Mouse (Mus musculus) stomach, embryonic 15.5 days (tissue): Measurements from ENCODE around the gene Alk. TPM values are rescaled to one million over a fixed set of nuclear protein-coding genes. Genes with fewer than 3 reads are reported as not detected.

Experiments
- ATAC-seq: fragments of 200-750 bp; cut with Nextera tagmentation; 2 replicates; pipeline ENCODE4 v1.8.0; 2017; ENCODE audit warnings: low read depth, moderate number of reproducible peaks, moderate TSS enrichment; ENCODE audit not compliant: insufficient read depth, low FRiP score
- H3K27ac ChIP-seq: fragments of 300-500 bp; sonication (generic); 2 replicates; pipeline ENCODE4 v1.5.1; 2015; ENCODE audit warnings: mild to moderate bottlenecking, inconsistent platforms
- H3K27me3 ChIP-seq: fragments of 300-500 bp; sonication (generic); replicated peaks from 2 replicates; pipeline ENCODE4 v1.6.1; 2015; ENCODE audit warnings: inconsistent platforms
- H3K36me3 ChIP-seq: fragments of 300-500 bp; sonication (generic); 2 replicates; pipeline ENCODE4 v1.6.1; 2015; ENCODE audit warnings: inconsistent platforms
- H3K4me1 ChIP-seq: fragments of 300-500 bp; sonication (generic); 2 replicates; pipeline ENCODE4 v1.6.1; 2015; ENCODE audit warnings: inconsistent platforms
- H3K4me2 ChIP-seq: fragments of 300-500 bp; sonication (generic); 2 replicates; pipeline ENCODE4 v1.6.1; 2015; ENCODE audit warnings: mild to moderate bottlenecking, inconsistent platforms
- H3K4me3 ChIP-seq: fragments of 300-500 bp; sonication (generic); replicated peaks from 2 replicates; pipeline ENCODE4 v1.5.1; 2015; ENCODE audit warnings: inconsistent platforms
- H3K9ac ChIP-seq: fragments of 300-500 bp; sonication (generic); 2 replicates; pipeline ENCODE4 v1.6.1; 2015; ENCODE audit warnings: inconsistent platforms
- H3K9me3 ChIP-seq: fragments of 300-500 bp; sonication (generic); 2 replicates; pipeline ENCODE4 v1.6.1; 2016; ENCODE audit warnings: inconsistent platforms
- WGBS: fragments of 180-500 bp; shearing (Covaris S2); methylation state at CpG from one replicate; pipeline ENCODE4 v1.1.7; 2015; 5-methylcytosine and 5-hydroxymethylcytosine counted together
- polyA plus RNA-seq: library from polyadenylated mRNA; unstranded; fragments of >200 nt; fragmentation: Nextera tagmentation; extraction: Ambion mirVana; gene quantifications from 2 replicates; pipeline ENCODE4 v1.2.1, GENCODE M21; 2015

Alk gene
- polyA plus RNA-seq, result 1.6 and 1.7 TPM in 2 replicates

GRCm38 (mm10) chr17:72604610-72604980 lies at the start of gene Alk:
TSS of gene Alk (minus strand) at chr17:72604627.
- H3K27ac ChIP-seq, result no peak within 1 kb of the TSS
- H3K4me2 ChIP-seq, result peak within 1 kb of the TSS; percentile 89
- peak; percentile 92 for ATAC-seq
- no peak within 1 kb of the TSS for H3K9ac ChIP-seq
- peaks cover 12% of the 10 kb centered on the region for H3K4me1 ChIP-seq
- under 1% methylated on average over 27 of the region's 32 CpGs for WGBS
- H3K36me3 ChIP-seq, result no peaks in the 10 kb centered on the region
- no peaks in the 10 kb centered on the region for H3K9me3 ChIP-seq
- peaks cover 30% of the 10 kb centered on the region for H3K27me3 ChIP-seq
- peak within 1 kb of the TSS; percentile 45 for H3K4me3 ChIP-seq

GRCm38 (mm10) chr17:72652801-72653200 lies 48.4 kb upstream of the Alk start:
- Histone ChIP-seq H3K9ac (no peak overlapping the region), H3K9me3 (no peaks in the 10 kb centered on the region), H3K27me3 (no peaks in the 10 kb centered on the region), H3K27ac (no peak overlapping the region), H3K4me1 (no peaks in the 10 kb centered on the region), H3K4me2 (no peak overlapping the region), H3K36me3 (no peaks in the 10 kb centered on the region), H3K4me3 (no peak overlapping the region)
- WGBS, result 64% methylated on average over 1 of the region's 1 CpGs
- no peak for ATAC-seq

- Histone ChIP-seq H3K27ac (no peak overlapping the region), H3K4me1 (no peaks in the 10 kb centered on the region), H3K9me3 (no peaks in the 10 kb centered on the region), H3K4me2 (no peak overlapping the region), H3K36me3 (no peaks in the 10 kb centered on the region), H3K27me3 (no peaks in the 10 kb centered on the region), H3K4me3 (no peak overlapping the region), H3K9ac (no peak overlapping the region)
- ATAC-seq, result peak; percentile 78
- 25% methylated on average over 6 of the region's 6 CpGs for WGBS
These were observed 44.3 kb upstream of the Alk start for GRCm38 (mm10) chr17:72648607-72649217.

- no peak overlapping the region for H3K27ac ChIP-seq
These were observed 41.7 kb upstream of the Alk start for GRCm38 (mm10) chr17:72646167-72646566.

GRCm38 (mm10) chr17:72640095-72640494 lies 35.7 kb upstream of the Alk start:
- no peak overlapping the region for H3K4me3 ChIP-seq
- ATAC-seq, result no peak

More at GRCm38 (mm10) chr17:72646167-72646566, 41.7 kb upstream of the Alk start:
- H3K27me3 ChIP-seq, result no peaks in the 10 kb centered on the region
- H3K4me2 ChIP-seq, result no peak overlapping the region
- no peak overlapping the region for H3K9ac ChIP-seq
- no peaks in the 10 kb centered on the region for H3K36me3 ChIP-seq
- no peaks in the 10 kb centered on the region for H3K9me3 ChIP-seq
- H3K4me1 ChIP-seq, result no peaks in the 10 kb centered on the region
- WGBS, result 73% methylated on average over 5 of the region's 5 CpGs
- no peak for ATAC-seq
- no peak overlapping the region for H3K4me3 ChIP-seq

GRCm38 (mm10) chr17:72639400-72639799 lies 35.0 kb upstream of the Alk start:
- no peak for ATAC-seq

More at GRCm38 (mm10) chr17:72640095-72640494, 35.7 kb upstream of the Alk start:
- 39% methylated on average over 4 of the region's 4 CpGs for WGBS
- H3K27me3 ChIP-seq, result no peaks in the 10 kb centered on the region
- H3K4me2 ChIP-seq, result no peak overlapping the region
- H3K4me1 ChIP-seq, result no peaks in the 10 kb centered on the region
- H3K9me3 ChIP-seq, result no peaks in the 10 kb centered on the region
- H3K27ac ChIP-seq, result no peak overlapping the region
- H3K36me3 ChIP-seq, result no peaks in the 10 kb centered on the region
- H3K9ac ChIP-seq, result no peak overlapping the region

GRCm38 (mm10) chr17:72606251-72606650 lies 1.8 kb upstream of the Alk start:
- H3K9me3 ChIP-seq, result no peaks in the 10 kb centered on the region
- no peak overlapping the region for H3K4me2 ChIP-seq
- no peak overlapping the region for H3K4me3 ChIP-seq
- WGBS, result 8% methylated on average over 4 of the region's 4 CpGs
- H3K27me3 ChIP-seq, result peaks cover 30% of the 10 kb centered on the region
- H3K27ac ChIP-seq, result no peak overlapping the region
- no peak for ATAC-seq
- H3K4me1 ChIP-seq, result peaks cover 12% of the 10 kb centered on the region
- H3K9ac ChIP-seq, result no peak overlapping the region
- H3K36me3 ChIP-seq, result no peaks in the 10 kb centered on the region

More at GRCm38 (mm10) chr17:72639400-72639799, 35.0 kb upstream of the Alk start:
- Histone ChIP-seq H3K27me3 (no peaks in the 10 kb centered on the region), H3K27ac (no peak overlapping the region), H3K4me2 (no peak overlapping the region), H3K9me3 (no peaks in the 10 kb centered on the region), H3K4me1 (no peaks in the 10 kb centered on the region), H3K9ac (no peak overlapping the region), H3K4me3 (no peak overlapping the region), H3K36me3 (no peaks in the 10 kb centered on the region)
- 79% methylated on average over 7 of the region's 7 CpGs for WGBS

GRCm38 (mm10) chr17:72603886-72604609 lies 379 bp downstream of the Alk start:
- 3% methylated on average over 47 of the region's 51 CpGs for WGBS
- no peak for ATAC-seq
- peaks cover 30% of the 10 kb centered on the region for H3K27me3 ChIP-seq

GRCm38 (mm10) chr17:72603118-72603885 lies 1.1 kb downstream of the Alk start:
- ATAC-seq, result peak; percentile 73; the same call in 1 of the 2 replicates

More at GRCm38 (mm10) chr17:72603886-72604609, 379 bp downstream of the Alk start:
- H3K27ac ChIP-seq, result no peak overlapping the region
- H3K36me3 ChIP-seq, result no peaks in the 10 kb centered on the region
- H3K4me2 ChIP-seq, result peak overlapping the region; percentile 89
- peak overlapping the region; percentile 45 for H3K4me3 ChIP-seq
- peaks cover 12% of the 10 kb centered on the region for H3K4me1 ChIP-seq
- no peak overlapping the region for H3K9ac ChIP-seq
- no peaks in the 10 kb centered on the region for H3K9me3 ChIP-seq

GRCm38 (mm10) chr17:72600806-72601205 lies 3.6 kb downstream of the Alk start:
- Histone ChIP-seq H3K27ac (no peak overlapping the region), H3K9me3 (no peaks in the 10 kb centered on the region), H3K27me3 (peaks cover 30% of the 10 kb centered on the region), H3K4me1 (peaks cover 12% of the 10 kb centered on the region), H3K36me3 (no peaks in the 10 kb centered on the region), H3K4me3 (no peak overlapping the region), H3K4me2 (no peak overlapping the region), H3K9ac (no peak overlapping the region)
- WGBS, result 85% methylated on average over 5 of the region's 5 CpGs
- ATAC-seq, result no peak

More at GRCm38 (mm10) chr17:72603118-72603885, 1.1 kb downstream of the Alk start:
- Histone ChIP-seq H3K4me2 (peak overlapping the region; percentile 89), H3K4me3 (peak overlapping the region; percentile 45), H3K9me3 (no peaks in the 10 kb centered on the region), H3K27me3 (peaks cover 30% of the 10 kb centered on the region), H3K36me3 (no peaks in the 10 kb centered on the region), H3K4me1 (peaks cover 12% of the 10 kb centered on the region), H3K9ac (no peak overlapping the region), H3K27ac (no peak overlapping the region)
- WGBS, result under 1% methylated on average over 40 of the region's 40 CpGs

- no peaks in the 10 kb centered on the region for H3K27me3 ChIP-seq
- H3K4me3 ChIP-seq, result no peak overlapping the region
- H3K4me1 ChIP-seq, result no peaks in the 10 kb centered on the region
- no peak overlapping the region for H3K27ac ChIP-seq
- no peak overlapping the region for H3K9ac ChIP-seq
- no peaks in the 10 kb centered on the region for H3K9me3 ChIP-seq
- no peaks in the 10 kb centered on the region for H3K36me3 ChIP-seq
- H3K4me2 ChIP-seq, result no peak overlapping the region
- no peak for ATAC-seq
- 82% methylated on average over 3 of the region's 3 CpGs for WGBS
These were observed 16.8 kb downstream of the Alk start for GRCm38 (mm10) chr17:72587671-72588070.

- Histone ChIP-seq H3K4me2 (no peak overlapping the region), H3K27ac (no peak overlapping the region), H3K27me3 (no peaks in the 10 kb centered on the region), H3K36me3 (no peaks in the 10 kb centered on the region), H3K4me3 (no peak overlapping the region), H3K4me1 (no peaks in the 10 kb centered on the region), H3K9me3 (no peaks in the 10 kb centered on the region), H3K9ac (no peak overlapping the region)
- 68% methylated on average over 4 of the region's 4 CpGs for WGBS
- no peak for ATAC-seq
These were observed 24.3 kb downstream of the Alk start for GRCm38 (mm10) chr17:72580142-72580541.
